Mouse (Mus musculus) lung, postnatal 0 days (tissue): ENCODE data around the gene Cited2.
A peak's percentile ranks its signal among the peaks of the same experiment; 100 is the strongest.

Source experiments
- CTCF ChIP-seq: IDR thresholded peaks from 2 replicates; pipeline ENCODE4 v1.5.1; 2016; ENCODE audit warnings: antibody characterized with exemption, mild to moderate bottlenecking
- EP300 ChIP-seq: IDR thresholded peaks from 2 replicates; pipeline ENCODE4 v1.6.1; 2016; ENCODE audit warnings: antibody characterized with exemption, mild to moderate bottlenecking, control low read depth

GRCm38 (mm10) chr10:17733057-17733456 lies 10.0 kb downstream of the Cited2 start:
- TF ChIP-seq CTCF: peak; percentile 93
- TF ChIP-seq EP300: no peak
